Mouse (Mus musculus): ENCODE data around the gene Phactr1.

Phactr1 gene

DNA sequence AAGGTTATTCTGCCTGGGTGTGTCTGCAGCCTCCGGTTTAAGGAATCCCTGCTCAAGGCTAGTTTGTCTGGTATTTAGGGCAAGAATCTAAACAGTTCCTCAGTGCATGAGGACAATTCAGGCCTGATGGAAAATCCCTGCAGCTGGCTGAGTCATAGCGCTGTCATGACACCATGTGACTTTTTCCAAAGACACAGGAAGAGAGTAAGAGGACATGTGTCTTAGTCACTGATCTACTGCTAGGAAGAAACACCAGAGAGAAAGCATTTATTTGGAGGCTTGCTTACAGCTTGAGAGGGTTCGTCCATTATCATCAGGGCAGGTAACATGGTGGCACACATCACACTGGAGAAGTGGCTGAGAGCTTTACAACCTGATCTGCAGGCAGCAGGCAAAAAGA is 352.0 kb downstream of the Phactr1 start:
- DNase-seq (ENCODE audit: low spot score) = no peak

DNA sequence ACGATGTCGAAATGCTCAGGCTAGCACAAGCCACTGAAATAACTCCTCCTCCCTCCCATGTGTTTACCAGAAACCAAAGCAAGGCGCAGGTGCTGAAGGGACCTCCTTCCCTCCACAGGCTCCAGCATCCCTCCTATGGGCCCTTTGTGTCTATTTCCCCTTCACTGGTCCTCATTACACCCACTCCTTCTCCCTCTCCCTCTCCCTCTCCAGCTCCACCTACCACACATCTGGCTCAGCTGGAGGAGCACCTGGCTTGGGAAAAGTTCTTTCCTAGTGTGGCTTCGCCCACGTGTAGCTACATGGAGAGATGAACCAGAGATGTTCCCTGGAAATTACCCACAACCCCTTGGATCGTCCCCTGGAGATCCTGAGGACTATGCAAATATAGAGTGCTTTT is 356.1 kb downstream of the Phactr1 start:
- no peak for DNase-seq (ENCODE audit: low spot score)

DNA sequence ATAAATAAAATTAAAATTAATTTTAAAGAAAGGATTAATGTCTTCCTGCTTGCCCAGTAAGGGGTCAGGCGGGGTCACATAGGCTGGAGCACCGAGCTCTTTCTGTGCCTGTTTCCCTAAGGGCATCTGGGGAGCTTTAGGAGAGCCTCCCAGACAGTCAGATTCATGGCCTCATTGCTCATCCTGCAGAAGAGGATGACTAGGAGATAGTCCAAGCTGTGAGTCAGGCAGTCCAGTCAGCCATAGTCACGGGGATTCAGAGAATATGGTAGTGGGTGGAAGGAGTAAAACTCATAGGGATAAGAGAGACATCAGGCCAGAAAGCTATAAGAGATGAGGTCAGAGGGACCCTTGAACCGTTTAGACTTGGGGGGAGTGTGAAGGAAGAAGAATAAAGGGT is 362.3 kb downstream of the Phactr1 start:
- no peak for DNase-seq (ENCODE audit: low spot score)

GRCm38 (mm10) chr13:43048553-43048952 is 368.1 kb downstream of the Phactr1 start:
- no peak for DNase-seq (ENCODE audit: low spot score)

GRCm38 (mm10) chr13:43053201-43053600 is 372.8 kb downstream of the Phactr1 start:
- no peak for DNase-seq (ENCODE audit: low spot score)

DNA sequence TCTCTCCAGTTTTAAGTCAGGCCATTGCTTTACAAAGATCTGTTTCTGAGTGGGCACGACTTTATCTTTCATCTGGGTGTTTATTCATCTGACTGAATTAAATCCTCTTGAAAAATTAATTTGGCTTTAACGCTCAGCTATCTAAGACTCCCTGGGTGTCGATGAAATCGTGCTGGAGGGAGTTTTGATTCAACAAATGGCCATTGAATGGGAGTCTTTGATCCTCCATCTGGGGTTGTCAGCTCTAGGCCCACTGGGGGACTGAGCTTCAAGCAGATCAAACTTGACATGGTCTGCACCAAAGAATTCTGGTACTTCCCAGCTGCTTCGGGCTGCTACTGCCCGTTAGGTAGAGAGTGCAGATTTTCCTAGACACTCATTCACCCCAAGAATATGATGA is 374.7 kb downstream of the Phactr1 start:
- no peak for DNase-seq (ENCODE audit: low spot score)

DNA sequence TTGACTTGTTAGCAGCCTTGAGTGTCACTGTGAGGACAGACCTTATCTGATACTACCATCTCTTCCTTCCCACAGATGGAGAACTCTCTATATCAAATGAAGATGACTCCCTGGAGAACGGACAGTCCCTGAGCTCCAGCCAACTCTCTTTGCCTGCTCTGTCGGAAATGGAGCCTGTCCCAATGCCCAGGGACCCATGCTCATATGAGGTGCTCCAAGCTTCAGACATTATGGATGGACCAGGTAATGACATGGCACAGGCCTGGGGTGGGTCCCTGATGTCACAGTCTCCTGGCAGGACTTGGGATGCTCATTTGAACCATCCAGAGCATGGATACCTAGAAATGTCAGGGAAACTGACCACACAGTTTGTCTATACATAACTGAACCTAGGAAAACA is 376.7 kb downstream of the Phactr1 start:
- DNase-seq (ENCODE audit: low spot score) = no peak

- no peak for DNase-seq (ENCODE audit: low spot score)
Measured at GRCm38 (mm10) chr13:43063355-43063754, 382.9 kb downstream of the Phactr1 start.

- no peak for DNase-seq (ENCODE audit: low spot score)
Measured at GRCm38 (mm10) chr13:43068716-43069265, 388.4 kb downstream of the Phactr1 start.

- no peak for DNase-seq (ENCODE audit: low spot score)
Measured at GRCm38 (mm10) chr13:43070496-43070895, 390.1 kb downstream of the Phactr1 start.

- no peak for DNase-seq (ENCODE audit: low spot score)
Measured at GRCm38 (mm10) chr13:43070971-43071370, 390.5 kb downstream of the Phactr1 start.

DNA sequence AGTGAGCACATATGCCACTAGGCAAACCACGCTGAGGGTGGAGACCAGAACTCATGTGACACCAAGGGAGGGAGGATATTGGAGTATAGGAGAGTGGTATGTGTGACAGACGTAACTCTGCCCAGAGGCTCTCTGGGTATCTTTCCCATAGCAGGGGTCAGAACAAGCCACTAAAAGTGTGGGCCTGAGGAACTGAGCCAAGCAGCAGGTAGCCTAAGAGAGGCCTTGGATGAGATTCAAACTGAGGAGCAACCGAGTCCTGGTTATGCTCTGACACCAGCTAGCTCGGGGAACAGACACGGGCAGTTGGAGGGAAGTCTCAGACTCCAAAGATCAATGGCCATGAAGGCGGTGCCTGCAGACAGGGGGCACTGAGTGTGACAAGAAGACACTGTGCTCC is 395.0 kb downstream of the Phactr1 start:
- DNase-seq (ENCODE audit: low spot score) = no peak

DNA sequence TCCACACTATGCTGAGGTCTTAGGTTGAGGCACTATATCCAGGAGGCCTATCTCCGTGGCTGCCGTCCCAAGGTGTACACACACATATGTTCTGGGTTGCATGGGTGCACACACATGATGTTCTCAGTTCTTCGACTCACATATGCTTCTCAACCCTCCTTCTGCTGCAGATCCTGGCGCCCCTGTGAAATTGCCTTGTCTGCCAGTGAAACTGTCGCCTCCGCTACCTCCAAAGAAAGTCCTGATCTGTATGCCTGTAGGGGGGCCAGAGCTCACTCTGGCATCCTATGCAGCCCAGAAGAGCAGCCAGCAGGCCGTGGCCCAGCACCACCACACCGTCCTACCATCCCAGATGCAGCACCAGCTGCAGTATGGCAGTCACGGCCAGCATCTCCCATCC is 397.1 kb downstream of the Phactr1 start:
- DNase-seq (ENCODE audit: low spot score) = no peak

DNA sequence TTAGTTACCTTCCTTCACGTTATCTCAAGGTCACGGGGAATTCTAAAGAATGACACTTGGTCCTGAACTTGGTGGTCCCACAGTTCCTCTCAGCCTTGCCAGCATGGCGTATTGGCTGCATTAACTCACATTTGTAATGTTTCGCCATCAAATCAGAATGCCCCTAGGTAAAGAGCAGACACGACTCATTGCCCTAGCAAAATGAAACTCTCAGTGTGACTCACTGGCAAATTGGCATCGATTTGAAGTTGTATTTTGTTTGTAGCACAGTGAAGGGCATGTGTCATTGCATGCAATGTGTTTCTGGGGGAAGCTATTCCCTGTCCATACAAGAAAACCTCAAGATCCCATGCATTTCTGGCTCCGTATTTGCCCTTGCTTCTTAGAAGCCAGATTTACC is 404.8 kb downstream of the Phactr1 start:
- DNase-seq (ENCODE audit: low spot score) = no peak

DNA sequence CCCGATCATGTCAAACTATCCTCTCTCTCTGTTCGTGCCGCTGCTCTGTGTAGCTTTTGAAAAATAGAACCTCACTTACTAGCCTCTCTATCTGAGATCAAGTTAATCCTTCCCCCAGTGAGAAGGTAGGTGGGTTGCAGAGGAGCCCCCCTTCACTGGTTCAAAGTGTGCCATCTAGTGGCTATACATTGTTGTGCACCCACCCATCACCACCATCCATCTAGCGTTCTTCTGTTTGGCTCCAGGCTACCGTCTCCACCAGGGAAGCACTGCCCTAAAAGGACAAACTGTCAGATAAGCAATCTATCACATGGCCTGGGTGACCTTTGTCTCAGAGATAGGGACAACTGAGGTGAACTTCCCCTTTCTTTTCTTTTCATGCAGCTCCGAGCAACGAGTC is 413.9 kb downstream of the Phactr1 start:
- DNase-seq (ENCODE audit: low spot score) = peak; percentile 48

DNA sequence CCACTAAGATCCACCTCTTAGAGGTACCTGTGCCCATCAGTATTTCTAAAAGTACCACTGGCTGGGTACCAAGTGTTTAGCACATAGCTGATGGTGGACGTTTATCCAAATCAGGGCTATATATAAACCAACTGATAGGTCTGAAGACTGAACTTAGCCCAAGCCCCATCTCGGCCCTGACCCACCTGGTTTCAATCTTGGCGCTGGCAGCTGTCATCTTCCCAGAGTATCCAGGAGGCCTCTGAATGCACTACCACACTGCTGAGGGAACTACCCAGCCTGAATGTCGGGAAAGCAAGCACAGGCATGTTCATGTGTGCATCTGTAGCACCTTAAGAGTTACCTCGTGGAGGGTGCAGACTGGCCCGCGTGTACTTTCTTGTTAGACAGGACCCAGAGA is 422.5 kb downstream of the Phactr1 start:
- DNase-seq (ENCODE audit: low spot score) = no peak

DNA sequence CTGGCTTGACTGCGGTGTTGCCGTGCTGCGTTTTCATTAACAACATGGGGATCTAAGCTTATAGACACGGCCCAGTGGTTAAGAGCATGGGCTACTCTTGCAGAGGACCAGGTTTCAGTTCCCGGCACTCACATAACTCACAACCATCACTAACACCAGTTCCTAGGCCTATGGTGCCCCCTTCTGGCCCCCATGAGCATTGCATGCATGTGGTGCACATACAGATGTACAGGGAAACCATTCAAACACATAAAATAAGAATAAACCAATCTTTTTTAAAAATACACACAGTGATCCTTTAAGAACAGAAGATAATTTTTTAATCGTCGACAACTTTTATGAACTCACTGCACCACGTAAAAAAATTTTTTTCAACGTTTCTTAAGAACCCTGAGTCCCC is 424.1 kb downstream of the Phactr1 start:
- no peak for DNase-seq (ENCODE audit: low spot score)

DNA sequence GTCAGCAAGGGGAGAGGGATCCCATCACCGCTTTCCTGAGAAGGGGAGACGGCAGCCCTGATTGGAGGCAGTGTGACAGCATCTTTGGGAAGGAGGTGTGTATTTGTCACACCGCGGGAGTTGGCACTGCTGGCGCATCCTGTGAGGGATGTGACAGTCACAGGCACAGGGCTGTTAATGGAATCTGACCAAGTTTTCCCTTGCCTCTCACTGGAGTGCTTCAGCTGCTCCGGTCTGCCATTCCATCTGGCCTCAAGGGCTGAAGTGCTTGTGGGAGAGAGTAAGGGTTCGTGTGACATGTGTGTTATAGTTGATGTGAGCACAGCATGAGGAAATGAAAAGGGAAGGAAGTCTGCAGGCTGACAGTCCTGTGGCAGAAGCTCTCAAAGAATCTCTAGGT is 431.9 kb downstream of the Phactr1 start:
- no peak for DNase-seq (ENCODE audit: low spot score)

DNA sequence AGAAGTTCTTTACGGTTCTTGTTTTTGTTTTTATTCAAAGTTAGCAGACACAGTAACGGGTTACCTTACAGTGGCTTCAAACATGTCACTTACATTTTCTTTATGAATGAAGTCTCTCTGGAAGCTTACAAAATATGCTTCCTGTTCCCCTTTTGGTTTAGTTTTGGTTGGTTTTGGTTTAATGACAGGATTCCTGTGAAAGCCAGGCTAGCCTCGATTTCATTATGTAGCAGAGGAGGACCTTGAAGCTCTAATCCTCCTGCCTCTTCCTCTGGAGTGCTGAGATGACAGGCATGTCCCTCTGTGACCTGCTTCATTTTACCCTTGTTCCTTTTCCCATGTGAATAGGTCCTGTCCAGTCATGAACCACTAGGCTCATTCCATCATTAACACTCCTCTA is 432.3 kb downstream of the Phactr1 start:
- DNase-seq (ENCODE audit: low spot score) = no peak

- no peak for DNase-seq (ENCODE audit: low spot score)
Measured at GRCm38 (mm10) chr13:43113141-43113540, 432.7 kb downstream of the Phactr1 start.

- no peak for DNase-seq (ENCODE audit: low spot score)
Measured at GRCm38 (mm10) chr13:43122306-43123070, 442.1 kb downstream of the Phactr1 start.

- DNase-seq (ENCODE audit: low spot score) = no peak
Measured at GRCm38 (mm10) chr13:43123895-43124682, 443.7 kb downstream of the Phactr1 start.

- DNase-seq (ENCODE audit: low spot score) = no peak
Measured at GRCm38 (mm10) chr13:43124683-43125074, 444.3 kb downstream of the Phactr1 start.

Measured in yolk sac, embryonic 10.5 days (tissue).